Mouse (Mus musculus) layer of hippocampus, adult 18-20 months (tissue): ENCODE data around the gene Slc1a4. TPM values are rescaled to one million over a fixed set of nuclear protein-coding genes. Genes with fewer than 3 reads are reported as not detected.

Experiments
- DNase-seq, 2 experiments: peaks; one replicate each; pipeline ENCODE4 v3.0.0; 2022; ENCODE audit warnings: low spot score in 2 of 2
- total RNA-seq, 2 experiments: library from RNA; stranded (reverse); gene quantifications; 2 replicates each; pipeline ENCODE4 v1.2.3; 2021

Slc1a4 gene
- total RNA-seq, 2 experiments from 2014 or later: 37.1 to 38.7 TPM

DNA sequence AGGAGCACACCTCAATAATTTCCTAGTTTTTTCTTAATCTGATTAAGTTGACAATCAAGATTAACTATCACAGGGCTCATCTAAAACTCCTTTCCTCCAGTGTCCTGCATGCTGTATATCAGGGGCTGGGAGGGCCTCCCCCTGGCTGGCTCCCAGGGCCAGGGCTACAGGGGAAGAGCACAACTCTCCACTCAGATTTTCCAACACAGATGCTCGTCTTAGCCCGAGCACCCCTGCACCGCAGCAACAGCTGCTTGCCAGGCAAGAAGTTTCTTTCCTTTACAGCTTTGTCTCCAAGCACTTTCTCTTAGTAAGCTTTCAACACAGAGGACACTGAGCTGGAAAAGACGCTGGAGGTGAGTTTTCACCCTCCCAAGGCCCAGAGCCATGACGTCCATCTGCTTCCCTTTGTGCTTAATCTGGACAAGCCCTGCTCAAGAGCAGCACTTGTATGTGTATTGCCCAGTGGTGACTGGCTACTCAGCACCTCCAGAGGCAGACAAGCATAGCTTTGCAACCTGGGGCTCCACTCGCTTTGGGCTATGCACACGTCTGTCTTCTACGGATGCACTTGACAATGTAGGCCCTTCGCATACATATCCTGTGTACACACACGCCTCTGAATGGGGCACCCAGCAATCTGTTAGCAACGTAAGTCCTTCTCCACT lies 6.1 kb downstream of the Slc1a4 start:
- no peak for DNase-seq

DNA sequence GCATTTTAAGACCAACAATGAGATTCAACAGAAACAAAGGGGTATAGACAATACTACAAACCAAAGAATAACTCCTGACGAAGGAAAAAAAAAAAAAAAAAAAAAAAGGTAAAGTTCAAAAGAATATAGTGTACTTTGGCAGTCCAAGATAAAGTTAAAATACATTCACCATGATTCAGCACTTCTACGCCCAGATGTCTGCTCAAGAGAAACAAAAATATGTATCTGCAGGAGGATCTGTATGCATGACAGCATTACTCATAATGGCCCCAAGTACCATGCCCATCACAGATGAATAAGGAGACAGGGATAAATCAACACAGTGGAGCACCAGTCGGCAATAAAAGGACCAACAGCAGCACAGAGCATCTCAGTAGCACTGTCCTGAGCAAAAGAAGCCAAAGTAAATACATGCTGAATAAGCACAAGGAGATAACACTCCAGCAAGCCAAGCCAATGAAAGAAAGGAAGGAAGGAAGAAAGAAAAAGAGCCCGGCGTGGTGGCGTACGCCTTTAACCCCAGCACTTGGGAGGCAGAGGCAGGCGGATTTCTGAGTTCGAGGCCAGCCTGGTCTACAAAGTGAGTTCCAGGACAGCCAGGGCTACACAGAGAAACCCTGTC lies 7.3 kb downstream of the Slc1a4 start:
- no peak for DNase-seq

DNA sequence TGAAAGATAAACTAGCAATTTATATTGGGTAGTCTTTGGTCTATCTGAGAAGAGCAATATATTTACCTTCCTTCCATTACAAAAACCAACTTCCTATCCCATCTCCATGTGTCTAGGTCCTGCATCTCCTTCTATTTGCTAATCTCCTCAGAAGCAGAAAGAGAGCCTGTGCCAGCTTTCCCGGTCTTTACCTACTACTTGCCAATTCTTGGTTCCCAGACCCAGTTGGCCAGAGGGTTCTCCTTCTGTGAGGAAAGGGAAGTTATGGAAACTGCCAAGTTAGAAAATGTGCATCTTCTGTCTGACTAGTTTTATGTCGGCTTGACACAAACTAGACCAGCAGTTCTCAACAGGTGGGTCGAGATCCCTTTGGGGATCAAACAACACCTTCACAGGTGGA lies 8.5 kb downstream of the Slc1a4 start:
- no peak for DNase-seq

DNA sequence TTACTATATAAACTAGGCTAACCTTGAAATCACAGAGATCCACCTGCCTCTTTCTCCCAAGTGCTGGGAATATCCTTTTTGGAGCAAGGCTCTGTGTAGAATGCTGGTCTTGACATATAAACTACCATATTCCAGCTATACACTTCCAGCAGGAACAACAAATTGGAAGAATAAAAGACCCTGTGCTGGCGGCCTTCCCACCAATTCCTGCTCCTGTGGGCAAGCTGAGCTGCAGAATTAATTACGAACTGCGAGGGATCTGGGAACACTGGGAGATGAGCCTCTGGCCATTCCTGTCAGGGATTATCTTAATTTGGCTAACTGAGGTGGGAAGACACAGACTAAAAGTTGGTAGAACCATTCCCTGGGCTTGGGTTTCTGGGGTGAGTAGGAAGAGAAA lies 10.1 kb downstream of the Slc1a4 start:
- no peak for DNase-seq

DNA sequence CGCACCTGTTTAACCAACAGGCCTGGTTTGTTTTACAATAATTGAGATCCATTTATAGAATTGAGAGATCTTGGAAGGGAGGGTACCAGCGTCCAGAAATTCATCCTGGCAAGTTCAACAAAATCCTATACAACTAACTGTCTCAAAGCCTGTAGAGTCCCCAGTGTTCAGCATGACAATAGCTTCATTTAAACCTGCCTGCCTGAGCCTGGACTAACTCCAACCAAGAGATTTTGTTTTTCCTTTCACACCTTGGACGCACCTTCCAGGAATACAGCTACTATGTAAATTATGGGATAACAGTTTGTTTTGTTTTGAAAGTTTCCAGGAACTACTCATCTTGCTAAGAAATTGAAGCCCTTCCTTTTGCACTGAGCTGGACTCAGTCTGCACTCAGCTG lies 11.9 kb downstream of the Slc1a4 start:
- DNase-seq: no peak

DNA sequence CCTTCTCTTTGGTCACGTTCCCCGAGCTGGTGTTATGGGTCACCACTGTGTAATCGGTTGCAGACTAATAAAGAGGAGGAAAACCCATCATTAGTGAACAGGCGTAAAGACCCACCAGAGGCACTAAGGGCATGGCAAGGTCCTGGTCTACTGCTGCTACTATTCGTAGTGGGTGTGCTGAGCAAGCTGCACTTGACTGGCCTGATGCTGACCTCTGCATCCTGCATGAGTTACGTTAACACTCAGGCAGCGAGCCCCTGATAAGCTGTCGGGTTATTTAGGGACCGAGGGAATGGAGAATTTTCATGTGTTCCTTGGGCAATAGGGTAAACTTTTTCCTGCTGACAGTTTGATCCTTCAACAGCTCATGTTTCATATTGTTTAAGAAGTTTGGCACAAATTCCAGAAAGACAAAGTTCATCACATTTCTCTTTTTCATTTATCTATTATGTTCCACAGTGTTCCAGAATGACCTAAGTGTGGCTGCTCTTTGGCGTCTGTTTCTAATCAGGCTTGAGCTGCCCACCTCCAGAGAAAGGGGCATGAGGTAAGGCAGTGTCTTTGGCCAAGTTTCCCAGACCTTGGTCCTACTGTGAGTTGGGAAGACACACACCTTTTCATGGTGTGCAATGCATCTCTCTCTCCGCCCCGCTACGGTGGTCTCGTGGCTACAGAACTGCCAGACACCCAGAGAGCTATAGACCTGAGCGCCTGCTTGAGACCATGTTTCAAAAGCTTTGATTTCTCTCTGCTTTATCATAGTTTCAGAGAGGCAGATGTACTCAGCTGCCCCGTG lies 13.7 kb downstream of the Slc1a4 start:
- no peak for DNase-seq

DNA sequence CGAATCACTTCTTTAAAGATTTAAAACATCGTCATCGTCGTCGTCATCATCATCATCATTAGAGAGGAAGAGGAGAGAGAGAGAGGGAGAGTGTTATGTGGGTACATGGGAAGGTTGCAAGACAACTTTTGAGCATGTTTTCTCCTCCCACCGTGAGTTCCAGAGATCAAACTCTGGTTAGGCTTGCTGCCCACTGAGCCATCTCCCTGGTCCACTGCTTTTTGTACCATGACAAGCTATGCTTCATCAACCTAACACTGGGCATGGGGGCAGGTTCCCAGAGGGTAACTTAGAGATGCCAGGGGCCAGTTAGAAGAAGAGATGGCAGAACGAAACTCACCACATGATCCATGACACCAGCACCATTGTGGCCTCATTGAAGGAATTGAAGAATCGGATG lies 18.9 kb downstream of the Slc1a4 start:
- no peak for DNase-seq

DNA sequence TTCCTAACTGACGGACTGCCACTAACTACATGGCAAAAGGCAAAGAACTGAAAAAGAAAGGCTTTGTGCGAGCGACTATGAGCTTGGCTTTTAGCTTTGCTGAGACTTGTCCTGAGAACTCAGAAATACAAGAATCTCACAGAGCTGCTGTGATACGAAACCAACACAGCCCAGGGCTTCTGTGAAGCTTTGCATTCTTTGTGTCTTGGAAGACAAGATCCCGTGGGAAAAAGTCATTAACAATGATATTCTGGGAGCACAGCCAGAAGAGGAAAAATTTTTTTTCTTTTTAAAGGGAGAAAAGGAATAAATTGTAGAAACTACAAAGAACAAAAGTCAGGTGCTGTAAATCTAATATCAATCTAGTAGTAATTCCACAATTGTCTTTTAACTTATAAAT lies 23.5 kb downstream of the Slc1a4 start:
- no peak for DNase-seq

DNA sequence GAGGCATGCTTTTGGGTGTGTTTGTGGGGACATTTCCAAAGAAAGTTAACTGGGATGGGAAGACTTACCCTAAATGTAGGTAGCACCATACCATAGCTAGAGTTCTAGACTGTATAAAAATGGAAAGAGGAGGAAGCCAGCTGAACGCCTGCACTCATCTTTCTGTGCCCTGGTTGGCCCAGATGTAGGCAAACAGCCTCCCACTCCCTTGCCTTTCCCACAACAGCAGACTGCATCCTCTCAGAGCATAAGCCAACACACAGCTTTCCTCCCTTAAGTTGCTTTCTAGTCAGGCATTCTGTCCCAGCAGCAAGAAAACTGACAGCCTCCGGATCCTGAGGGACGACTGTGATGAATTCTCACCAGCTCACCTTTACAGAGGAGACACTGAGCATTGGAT lies 25.1 kb downstream of the Slc1a4 start:
- DNase-seq: peak in 1 of 2 experiments; percentile 29

DNA sequence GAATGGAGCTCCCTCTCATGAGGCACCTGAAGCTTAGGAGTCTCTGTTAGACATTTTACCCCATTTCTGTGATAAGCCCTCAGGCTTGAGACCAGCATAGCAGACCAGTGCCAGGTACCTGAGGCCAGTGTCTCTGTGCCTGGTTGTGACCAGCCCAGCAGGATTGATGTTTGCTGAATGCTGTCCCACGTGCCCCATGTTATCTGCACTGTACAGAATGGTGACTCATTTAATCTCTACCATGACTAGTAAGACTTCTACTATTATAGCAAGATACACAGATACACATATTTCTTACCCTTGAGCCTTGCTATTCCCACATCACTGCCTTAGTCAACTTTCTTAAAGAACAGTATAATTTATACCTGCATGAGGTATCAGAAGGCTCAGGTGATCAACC lies 26.9 kb downstream of the Slc1a4 start:
- no peak for DNase-seq

DNA sequence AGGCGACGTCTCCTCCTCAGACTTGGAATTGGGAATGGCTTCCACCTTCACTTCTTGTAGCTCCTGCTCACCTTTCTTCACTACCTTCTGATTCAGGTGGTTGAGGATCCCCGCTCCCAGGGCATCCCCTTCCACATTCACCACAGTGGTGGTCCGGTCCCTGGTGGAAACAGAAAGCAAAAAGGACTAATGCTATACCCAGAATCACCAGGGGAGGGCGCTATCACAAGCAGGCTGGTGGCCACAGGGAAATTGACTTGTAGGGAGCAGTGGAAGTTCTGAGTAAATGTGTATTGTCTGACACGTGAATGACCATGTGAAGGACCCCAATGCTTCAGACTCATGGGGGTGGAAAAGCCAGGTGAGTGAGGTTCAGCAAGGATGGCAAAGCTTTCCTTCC lies 28.2 kb downstream of the Slc1a4 start:
- DNase-seq: peak in 1 of 2 experiments; percentile 59

DNA sequence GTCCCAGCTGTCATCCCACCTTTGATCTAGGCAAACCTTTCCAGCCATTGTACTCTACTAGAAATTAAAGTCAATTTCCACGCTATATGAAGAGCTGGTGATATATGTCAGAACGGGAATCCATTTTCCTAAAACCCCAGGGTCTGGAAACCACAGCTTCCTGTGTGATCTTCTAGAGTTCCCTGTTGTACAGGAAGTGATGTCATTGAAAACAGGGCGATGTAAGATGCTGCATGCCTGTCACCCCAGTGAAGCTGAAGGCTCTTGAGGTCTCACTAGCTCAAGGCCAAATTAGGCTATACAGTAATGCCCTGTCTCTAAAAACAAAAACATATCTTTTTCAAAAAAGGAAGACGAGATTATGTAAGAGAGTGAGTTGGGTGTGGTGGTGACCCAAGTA lies 31.2 kb downstream of the Slc1a4 start:
- DNase-seq: no peak

DNA sequence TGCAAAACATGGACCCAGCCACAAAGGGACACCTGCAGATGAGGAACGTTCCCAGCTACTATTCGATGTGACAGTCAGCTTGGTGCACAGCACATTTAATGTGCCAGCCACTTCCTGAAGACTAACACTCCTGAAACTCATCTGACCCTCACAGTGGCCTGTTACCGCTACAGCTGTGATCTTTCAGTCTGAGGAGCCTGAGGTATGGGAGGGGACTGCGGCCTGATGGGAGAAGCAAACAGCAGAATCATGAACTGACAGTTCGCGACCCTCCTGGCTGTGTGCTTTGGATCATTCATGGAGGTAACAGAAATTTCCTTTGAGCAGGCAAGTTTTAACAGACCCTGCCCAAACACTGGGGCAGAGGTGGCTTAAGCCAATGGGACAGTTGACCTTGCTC lies 31.7 kb downstream of the Slc1a4 start:
- no peak for DNase-seq

DNA sequence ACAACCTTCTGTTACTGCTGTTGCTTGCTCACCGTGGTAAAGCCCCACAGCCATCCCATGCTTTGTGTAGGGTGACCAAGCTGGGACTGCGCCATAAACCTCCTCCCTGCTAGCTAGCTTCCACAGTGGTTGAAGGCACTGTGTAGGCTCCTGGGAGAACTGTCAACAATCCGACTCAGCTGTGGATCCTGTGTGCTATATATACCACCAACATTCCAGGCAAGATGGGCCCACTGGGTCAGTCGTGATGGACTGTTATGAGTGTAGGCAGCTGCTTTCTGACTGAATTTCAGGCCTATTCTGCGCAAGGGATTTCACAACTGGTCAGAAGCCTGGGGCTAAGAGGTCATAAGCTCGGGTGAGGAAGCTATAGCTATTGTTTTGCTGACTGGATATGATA lies 32.6 kb downstream of the Slc1a4 start:
- no peak for DNase-seq

DNA sequence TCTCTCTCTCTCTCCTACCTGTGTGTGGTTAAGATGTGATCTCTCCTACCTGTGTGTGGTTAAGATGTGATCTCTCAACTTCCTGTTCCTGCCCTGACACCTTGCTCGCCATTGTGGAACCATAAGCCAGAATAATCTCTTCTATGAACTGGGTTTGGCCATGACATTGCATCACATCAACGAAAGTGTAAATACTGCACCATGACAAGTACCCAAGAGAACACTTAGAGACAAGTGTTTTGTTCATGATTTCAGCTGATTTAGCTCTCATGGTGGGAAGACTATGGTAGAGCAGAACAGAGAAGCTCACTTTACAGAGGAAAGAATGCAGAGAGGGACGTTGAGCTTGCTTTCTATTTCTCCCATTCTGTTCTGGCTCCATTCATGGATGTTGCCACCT lies 48.0 kb downstream of the Slc1a4 start:
- no peak for DNase-seq

DNA sequence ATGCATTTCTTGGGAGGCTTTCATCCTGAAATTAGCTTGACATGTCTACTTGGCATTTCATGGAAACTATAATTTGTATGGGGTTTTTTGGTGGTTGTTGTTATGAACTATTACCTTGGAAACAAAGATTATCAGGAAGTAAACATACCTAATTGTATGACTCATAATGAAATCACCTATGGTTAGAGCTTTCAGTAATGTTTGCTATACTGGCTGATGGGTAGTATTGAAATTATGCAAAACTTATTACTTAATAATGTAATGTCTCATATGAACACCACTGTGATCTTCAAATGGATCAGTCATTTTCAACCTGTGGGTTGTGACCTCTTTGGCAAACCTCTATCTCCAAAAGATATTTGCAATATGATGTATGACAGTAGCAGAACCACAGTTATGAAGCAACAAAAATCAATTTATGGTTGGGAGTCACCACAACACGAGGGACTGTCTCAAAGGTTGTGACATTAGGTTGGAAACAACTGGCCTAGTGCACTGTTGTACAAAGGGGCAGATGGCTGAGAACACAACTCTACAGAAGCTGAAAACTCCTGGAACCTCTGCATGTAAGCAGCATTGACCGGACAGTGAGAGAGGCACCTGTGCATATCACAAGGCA lies 49.8 kb downstream of the Slc1a4 start:
- no peak for DNase-seq

DNA sequence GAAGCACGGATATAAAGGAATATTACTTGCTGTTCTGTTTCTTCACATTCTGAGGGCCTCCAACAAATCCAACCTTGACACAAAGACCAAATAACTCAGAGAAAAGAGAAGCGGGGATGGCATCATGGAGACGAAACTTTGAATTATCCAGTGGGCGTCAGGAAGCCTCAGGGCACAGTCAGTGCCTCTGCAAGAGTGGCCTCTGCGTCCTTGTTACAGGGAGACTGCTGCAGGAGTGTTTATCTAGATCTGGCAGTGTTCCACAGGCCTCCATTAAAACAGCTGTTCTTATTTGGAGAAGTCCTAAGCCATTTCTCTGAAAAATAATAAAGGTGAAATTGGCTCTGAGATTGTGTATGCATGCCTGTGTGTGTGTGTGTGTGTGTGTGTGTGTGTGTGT lies 51.5 kb downstream of the Slc1a4 start:
- no peak for DNase-seq

DNA sequence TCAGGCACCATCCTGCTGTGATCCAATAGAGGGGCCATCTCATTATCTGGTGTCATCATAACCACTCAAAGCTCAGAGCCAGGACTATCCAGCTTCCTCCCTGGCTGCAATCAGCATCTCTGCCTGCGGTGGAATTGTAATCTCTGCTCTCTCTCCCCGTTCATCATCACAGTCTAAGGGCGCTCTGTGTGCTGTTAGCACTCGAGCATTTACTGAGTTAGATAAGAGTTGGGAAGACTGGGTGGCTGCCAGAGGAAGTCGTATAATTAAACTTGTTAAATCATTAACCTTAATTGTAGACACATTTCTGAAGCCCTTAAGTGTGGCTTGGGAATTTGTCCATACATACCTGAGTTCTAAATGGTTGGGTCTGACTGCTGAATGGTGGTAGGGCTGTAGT lies 53.8 kb downstream of the Slc1a4 start:
- no peak for DNase-seq

DNA sequence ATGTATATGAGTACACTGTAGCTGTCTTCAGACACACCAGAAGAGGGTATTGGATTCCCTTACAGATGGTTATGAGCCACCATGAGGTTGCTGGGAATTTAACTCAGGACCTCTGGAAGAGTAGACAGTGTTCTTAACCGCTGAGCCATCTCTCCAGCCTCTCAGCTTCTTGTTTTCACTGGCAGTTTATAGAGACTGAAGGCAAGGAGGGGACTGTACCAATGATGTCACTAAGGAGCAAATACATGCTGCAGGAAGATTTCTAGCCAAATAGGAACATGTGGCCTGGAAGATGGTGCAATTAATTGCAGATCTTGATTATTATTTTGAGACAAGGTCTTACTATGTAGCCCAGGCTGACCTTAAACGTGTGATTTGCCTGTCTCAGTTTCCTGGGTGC lies 55.4 kb downstream of the Slc1a4 start:
- no peak for DNase-seq

DNA sequence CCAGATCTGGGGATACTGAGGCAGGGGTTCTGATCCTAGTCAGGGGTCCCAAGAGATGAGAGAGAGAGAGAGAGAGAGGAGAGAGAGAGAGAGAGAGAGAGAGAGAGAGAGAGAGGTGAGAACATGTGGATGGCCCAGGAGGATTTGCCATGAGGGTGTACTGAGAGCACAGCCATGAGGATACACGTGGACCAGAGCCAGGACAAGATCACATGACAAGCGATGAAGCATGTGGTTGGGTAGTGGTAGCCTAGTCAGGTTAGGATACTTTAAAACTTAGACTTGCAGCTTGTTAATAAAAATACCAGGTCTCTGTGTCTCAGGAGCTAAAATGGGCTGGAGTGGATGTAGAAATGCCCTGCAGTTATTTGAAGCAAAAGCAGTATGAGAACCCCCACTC lies 56.5 kb downstream of the Slc1a4 start:
- DNase-seq: no peak

DNA sequence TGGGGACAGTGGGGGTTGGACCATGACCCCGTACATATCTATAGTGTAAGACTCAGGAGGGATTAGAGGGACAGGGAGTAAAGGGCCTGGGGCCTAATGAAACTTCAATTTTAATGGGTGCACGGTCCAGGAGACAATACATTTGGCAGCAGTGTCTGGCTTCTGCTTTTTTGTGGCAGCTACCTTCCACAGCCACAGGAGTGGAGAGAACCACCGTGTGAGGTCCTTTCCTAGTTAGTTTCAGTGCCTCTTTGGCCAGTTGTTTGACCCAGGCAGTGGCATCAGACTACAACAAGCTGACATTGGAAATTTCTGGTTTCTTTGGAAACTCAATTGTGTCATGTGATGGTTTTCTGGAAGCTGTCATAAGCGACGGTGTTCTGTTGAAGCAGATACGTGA lies 62.6 kb downstream of the Slc1a4 start:
- DNase-seq: no peak
